Mouse (Mus musculus) urinary bladder, adult 2 months (tissue): ENCODE results near the gene Cldn18. TPM values are rescaled to one million over a fixed set of nuclear protein-coding genes. Genes with fewer than 3 reads are reported as not detected.

Source experiments
- DNase-seq: peaks from one replicate; pipeline ENCODE4 v3.0.0; 2022; ENCODE audit warnings: low spot score
- polyA plus RNA-seq: library from polyadenylated mRNA; depleted of rRNA; stranded (reverse); fragments of >200 nt; gene quantifications from 2 replicates; pipeline ENCODE4 v1.2.3, GENCODE M21; 2012; rRNA removed

Cldn18 gene
- not detected in 2 replicates for polyA plus RNA-seq

DNA sequence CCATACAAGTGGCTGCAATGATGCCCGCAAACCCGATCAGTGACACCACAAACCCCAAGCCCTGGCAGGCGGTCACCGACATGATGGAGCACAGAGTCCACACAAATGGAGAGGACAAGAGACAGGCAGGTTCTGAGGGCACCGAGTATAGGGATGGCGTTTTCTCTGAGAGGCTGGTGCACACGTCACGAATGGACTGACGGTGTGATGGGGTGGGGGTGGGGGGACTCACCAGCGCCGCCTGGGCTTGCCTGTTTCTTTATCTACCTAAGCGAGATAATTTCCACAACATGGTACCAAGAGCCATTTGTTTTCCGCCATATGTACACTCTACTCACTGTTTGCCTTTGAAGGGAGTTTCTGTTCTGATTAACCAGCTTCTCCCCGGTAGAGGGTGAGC lies at the start of gene Cldn18:
Gene Cldn18, minus strand, starts transcription at position 134 of the 400 bp plus-strand sequence.
- DNase-seq: no peak

DNA sequence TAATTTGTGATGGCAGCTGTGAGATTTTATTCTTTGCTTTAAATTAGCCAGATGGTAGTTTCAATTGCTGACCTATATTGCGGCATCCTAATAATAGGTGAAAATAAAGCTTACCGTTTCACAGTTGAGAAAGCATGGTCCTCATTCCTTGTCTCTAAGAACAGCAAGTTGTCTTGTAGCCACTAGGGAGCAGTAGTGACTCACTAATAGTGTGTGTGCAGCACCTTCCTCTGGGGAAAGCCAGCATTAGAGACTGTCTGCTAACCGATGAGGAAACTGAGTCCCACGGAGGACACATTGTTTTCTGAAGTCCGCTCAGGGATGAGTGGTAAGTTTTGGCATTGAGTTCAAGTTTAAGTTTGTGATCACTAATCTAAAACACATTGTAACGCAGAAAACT lies 46.5 kb upstream of the Cldn18 start:
- no peak for DNase-seq

DNA sequence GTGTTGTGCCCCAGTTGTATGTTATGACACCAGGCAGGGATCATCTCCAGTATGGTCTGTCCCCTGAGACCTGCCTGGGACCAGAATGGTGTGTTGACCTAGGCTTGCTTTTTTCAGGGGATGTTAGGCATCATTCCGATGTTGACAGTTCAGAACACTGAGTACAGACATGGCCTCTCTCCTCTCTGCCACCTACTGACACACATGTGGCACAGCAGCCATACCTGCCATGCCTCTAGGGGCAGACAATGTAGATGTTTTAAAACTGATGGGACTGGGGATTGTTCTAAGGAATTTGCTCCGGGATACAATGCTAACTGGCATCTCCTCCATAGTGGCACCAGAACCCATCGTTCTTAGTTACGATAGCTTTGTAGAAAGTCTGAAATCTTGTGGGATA lies 33.2 kb upstream of the Cldn18 start:
- DNase-seq: no peak

DNA sequence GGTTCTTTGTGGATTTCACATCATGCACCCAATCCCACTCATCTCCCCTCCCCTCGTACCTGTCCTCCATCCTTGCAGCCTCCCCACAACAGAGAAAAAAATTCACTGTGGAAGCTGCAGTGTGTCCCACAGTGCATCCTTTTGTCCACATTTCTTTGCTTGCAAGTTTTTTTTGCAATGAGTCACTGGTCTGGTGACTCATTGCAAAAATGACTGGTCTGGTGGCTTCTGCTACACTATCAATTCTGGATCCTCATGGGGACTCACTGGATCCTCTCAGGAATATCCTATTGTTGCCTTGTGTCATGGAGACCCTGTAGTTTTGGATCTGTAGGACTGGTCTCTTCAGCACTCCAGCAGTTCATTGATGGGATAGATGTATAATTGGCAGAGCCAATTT lies 31.2 kb upstream of the Cldn18 start:
- no peak for DNase-seq

DNA sequence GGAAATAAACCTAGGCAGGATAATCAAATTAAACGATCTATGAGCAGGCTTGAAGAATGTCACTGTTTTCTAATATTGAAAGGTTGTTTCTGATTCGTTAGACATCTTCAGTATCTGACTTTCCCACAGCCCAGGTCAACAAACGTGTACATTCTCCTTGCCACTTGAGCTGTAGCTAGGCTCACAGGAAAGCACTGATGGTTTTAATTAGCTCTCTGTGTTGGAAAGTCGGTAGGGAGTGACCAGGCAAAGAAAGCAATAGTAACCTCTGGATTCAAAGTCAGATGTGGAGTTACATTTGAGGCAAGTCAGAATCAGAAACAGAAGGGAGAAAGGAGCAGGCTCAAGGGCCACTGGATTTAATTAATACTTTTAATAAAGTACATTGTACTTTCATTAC lies 30.7 kb upstream of the Cldn18 start:
- no peak for DNase-seq

DNA sequence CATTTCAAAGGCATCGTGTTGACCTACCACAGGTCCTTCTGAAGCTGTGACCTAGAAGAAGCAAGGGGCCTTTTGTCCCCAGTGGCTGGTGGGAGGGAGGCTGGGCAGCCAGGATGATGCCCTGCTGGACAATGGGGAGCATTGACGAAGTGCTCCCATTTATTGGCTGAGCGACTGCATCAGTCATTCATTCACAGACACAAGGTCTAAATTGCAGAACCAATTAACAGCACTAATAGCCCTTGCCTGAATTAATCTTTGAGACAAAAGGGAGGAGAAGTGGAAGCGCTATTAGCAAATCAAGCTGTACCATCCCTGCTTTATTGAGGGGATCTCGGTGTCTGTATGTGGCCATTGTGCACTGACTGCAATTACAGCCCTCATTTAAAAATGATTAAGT lies 27.5 kb upstream of the Cldn18 start:
- DNase-seq: no peak

DNA sequence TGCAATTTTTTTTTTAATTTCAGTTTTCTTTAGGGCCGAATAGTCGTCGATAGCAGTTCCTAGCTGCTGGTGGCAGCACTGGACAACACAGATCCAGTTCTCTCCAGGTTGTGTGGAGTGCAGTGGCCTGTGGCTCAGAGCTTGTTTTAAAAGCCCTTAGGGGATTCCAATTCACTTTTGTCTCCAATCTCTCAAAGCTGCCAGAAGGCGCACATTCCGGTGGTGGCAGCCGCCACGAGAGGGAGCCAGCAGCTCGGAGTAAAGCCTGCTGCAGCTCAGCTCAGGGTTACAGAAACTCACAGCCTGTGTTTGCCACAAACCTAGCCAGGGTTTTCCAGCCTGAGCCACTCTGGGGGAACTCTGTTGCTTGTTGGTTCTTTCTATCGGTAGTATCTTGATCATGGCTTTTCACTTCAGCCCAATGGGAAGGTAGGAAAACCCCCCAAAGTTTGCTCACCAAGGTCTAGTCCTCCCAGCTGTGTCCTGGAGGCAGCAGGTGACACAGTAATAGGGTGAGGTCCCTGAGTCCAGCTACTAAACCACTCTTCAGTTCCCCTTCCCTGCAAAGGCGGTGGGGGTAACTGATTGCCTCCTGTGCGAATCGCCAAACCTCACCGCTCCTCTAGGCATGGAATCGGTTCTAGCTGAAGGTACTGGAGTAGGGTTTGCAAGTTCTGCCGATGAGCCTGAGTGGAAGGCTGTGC lies 13.0 kb upstream of the Cldn18 start:
- no peak for DNase-seq

DNA sequence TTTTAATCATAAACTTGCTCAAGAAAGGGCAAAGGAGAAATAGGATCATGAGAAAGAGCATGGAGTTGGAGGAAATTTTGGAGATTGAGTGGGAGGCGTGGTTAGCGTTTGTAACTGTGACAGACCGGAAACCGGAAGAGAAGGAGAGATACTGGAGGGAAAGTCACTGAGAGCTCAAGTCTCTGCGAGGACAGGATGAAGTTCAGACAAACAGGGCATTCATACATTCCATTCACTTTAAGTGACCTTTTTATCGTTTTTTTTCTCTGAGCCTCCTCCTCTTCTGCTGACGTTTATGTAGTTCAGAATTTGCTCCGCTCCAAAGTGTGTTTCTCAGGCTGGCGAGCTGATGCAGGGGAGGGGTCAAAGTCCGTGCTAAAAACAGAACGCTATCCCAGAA lies 10.8 kb upstream of the Cldn18 start:
- no peak for DNase-seq

DNA sequence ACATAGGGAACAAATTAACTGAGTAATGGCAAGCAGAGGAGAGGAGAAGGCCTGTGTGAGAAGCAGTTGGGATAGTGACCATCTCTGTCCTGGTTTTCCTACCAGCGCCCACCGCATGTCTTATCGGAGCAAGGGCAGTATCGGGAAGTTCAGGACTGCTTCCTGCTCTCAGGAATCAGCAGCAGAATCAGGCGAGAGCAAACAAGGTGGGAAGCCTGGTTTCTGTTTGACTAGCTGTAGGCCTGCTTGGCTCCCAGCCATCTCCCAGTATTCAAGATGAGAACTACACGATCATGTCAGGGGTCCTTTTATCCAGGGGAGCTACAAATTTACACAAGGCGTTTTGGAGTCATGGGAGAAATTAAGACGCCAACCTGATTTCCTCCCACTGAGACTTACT lies 8.2 kb upstream of the Cldn18 start:
- DNase-seq: no peak

DNA sequence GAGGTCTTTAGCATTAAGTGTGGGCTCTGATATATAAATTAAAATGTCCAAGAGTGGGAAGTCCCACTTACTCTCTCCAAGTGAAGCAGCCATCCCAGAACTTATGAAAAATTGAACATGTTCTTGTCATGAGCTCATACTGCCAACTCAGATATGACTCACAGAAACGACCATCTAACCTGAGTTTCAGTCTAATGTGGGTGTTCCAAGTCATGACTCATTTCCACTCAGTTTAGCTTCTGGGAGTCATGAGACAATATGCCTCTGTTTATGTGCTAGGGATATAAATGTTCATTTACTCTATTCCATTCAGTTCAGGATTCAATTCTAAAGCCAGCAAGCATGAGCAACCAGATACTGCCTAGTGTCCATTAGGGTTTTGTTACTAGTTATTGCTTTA lies 2.9 kb upstream of the Cldn18 start:
- no peak for DNase-seq

DNA sequence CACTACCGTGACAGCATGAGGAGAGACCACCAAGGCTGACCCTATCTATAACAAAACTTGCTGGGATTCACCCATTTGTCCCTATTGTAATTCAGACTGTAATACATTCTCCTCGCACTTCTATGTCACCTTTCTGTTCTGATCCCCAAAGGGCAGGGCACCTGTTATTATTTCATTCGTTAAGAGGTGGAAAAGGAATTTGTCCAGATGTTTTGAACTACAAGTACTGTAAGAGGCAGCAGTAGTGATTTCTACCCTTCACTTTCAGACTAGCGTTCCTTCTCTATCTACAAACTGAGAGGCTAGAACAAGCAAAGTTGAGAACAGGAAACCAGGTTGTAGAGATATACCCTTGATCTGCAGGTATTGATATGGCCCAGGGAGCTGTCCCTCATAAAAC lies 6.8 kb downstream of the Cldn18 start:
- no peak for DNase-seq

DNA sequence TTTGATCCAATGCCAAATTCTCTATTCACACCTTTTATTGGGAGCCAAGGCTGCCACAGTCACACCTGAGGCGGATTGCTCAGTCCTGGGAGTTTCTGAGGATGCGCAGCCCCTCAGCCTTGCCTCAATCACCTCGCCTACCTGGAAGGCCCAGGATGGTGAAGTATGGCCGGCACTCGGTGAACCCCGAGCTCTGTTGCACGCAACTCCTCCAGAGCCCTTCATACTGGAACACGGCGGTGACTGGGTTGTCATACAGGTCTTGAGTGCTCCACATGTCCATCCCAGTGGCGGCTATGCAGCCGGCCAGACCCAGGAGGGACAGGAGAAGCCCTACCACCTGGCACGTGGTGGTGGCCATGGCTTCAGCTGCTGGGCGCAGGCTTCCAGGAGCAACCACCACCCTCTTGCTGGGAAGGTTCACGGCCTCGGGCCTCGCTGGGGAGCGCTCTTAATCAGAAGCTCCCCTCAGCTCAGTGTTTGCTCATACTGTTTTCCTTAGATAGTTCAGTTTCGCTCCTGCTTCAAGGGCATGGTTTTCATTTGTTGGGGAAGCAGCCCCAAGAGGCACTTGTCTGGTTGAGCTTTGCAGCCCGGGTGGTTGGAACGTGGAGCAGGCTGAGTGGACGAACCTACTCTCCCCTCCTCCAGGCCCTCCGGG lies 7.3 kb downstream of the Cldn18 start:
- no peak for DNase-seq

DNA sequence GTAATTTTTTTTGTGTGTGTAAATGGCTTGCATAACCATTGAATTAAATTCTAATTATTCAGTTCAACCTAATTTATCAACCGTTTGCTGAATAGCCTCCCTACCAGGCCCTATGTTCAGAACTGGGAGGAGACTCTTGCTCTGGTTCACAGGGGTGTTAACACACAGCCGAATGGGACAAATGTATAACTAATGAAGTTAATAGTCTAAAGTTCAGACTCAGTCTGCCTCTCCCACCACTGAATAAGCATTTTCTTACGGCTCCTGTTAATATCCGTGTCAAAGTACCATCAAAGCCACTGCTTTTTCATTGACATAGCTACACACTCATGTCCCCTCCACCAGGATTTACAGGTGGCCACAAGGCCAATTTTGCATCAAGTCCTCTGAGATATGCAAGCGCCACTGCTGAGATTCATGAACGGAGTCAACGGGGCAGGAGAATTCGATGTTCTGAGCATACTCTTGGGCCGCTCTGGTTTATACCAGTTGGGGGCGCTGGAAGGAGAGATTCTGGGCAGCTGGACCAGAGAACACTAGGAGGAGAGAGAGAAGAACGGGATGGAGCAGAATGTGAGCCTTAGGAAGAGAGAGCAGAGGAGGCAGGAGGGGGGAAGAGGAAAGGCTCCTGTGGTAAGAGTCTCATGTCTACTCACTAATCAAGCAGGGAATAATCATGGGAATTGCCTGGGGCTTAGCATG lies 9.5 kb downstream of the Cldn18 start:
- no peak for DNase-seq

DNA sequence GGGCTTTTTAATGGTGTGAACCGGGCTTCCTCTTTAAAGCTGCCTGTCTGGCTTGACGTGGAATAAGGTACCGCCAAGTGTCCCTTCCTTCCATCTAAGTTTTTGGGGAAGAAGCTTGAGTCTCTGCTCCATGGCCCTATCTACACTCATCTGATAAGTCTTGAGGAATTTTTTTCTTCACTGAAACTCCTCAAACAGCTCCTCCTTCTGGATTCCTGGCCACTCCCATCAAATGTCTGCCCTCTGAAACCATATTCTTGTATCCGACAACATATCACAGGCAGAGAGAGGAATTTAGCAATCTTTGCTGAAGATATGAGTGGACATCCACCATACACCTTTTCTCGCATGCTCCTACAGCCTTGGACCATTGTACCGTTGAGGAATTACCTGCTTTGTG lies 10.8 kb downstream of the Cldn18 start:
- no peak for DNase-seq

DNA sequence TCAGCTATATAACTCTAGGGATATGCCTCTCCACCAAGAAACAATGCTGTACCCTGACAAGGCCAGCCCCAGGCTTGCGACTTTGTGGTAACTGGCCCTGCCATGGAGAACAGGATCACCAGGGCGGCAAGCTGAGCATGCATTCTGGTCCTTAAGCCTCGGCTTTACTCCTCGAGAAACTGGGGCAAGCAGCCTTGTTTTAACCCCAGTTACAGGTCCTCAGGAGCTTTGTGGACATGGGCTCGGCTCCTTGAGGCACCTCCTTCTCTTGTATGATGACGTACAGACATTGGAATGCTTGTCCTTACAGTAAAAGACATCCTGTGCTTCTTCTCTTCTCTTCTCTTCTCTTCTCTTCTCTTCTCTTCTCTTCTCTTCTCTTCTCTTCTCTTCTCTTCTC lies 13.4 kb downstream of the Cldn18 start:
- DNase-seq: no peak

DNA sequence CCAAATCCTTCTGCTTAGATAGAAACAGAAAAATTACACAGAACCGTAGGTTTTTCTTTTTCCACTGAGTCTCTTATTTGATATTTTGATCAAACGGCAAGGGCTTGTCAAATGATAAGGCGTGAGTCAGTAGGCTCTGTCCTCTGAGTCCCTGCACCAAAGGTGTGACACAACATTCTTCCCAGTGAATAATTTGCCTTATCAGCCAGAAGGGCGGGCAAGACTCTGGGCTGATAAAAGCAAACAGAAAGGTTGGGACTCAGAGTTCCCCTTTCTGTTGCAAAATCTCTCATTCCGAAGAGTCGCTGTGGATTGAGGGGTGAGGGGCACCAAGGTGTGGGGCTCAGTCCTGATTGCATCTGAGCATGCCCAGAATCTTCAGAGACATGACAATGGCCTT lies 14.9 kb downstream of the Cldn18 start:
- no peak for DNase-seq

DNA sequence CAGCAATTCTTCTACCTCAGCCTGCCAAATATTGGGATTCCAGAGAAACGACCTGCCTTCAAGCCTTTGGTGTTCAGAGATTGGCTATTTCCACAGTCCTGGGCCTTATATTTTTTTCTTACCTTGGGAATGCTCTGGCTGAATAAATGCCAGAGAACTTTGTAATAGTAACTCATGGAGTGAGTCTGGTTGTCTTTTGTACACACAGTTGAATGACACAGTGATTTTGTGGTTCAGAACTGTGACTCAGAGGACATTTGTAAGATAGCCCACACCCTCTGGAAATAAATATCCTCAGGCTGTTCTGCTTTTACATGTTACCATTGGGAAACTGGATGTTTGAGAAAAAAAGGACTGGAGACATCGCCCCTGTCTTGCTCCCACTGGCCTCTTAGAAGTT lies 15.9 kb downstream of the Cldn18 start:
- DNase-seq: no peak

DNA sequence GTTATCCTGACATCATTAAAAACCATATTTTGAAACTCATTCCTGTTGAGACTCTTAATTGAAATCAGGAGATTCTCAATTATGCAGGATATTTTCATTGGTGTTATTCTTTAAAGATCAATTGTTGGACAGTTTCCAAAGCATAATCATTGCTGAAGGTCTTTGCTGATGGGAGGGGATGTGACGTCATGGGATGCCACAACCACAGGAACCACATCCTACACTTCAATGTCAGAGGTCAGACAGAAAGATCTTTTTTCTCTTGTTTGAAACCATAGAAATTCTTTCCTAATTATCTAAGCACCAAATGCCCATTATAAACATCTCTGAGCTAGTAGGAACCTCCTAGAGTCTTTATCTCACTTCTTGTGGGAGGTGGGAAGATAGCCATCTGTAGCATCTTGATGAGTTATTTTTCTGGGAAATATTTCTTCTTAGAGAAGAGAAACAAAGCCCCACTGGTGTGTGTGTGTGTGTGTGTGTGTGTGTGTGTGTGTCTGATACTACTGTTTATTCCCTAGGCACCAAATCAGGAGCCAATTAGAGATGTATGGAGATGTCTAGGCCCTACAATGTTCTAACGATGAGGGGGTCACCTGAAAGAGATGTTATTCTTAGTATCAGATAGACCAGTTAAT lies 17.2 kb downstream of the Cldn18 start:
- no peak for DNase-seq

DNA sequence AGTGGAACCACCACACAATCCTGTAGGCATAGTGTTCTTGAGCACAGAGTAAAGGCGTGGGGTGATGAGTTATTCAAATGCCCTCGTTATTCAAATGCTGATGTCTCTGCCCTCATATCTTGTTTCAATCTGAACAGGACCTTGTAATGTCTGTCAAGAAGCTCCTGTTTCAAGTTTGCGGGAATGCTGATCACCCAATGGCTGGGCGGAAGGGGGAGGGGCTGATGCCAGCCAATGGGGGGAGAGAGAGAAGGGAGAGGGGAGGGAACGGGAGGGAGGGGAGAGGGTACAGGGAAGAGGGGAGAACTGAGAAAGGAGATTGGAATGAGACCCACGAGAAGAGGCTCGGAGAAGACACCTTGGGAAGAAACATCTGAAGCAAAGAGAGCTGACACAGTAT lies 22.1 kb downstream of the Cldn18 start:
- no peak for DNase-seq

DNA sequence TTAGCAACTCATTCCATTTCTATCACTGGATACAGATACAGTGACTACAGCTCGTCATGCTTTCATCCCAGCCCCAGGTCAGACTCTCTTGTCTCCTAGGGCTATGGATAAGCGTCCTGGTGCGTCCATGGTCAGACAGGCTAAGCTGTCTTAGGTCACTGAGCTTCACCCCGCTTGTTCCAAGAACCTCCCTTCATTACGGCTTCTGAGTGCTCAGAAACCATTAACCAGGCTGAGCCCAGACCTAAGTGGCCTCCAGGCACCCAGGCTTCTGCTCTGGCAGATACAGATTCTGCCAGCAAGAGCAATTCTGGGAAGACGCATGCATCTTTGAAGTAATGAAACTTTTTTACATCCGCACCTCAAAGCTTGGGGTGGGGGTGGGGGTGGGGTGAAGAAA lies 26.7 kb downstream of the Cldn18 start:
- no peak for DNase-seq

DNA sequence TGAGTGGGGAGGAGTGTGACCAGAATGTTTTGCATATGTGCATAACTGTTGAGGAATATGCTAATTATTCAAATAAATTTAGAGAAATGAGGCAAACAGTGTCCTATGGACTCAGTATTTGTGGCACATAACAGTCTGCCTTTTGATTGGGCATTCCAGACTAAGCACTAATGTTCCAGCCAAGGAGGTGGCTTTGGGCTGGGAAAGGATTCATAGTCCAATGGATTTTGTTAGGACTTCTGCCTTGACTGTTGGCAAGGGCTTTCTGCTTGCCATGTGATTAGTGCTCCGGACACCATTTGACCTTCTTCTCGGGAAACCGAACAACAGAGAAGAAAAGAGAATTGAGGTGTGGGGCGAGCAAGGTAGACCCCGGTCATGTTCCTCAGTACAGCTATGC lies 27.3 kb downstream of the Cldn18 start:
- DNase-seq: no peak

DNA sequence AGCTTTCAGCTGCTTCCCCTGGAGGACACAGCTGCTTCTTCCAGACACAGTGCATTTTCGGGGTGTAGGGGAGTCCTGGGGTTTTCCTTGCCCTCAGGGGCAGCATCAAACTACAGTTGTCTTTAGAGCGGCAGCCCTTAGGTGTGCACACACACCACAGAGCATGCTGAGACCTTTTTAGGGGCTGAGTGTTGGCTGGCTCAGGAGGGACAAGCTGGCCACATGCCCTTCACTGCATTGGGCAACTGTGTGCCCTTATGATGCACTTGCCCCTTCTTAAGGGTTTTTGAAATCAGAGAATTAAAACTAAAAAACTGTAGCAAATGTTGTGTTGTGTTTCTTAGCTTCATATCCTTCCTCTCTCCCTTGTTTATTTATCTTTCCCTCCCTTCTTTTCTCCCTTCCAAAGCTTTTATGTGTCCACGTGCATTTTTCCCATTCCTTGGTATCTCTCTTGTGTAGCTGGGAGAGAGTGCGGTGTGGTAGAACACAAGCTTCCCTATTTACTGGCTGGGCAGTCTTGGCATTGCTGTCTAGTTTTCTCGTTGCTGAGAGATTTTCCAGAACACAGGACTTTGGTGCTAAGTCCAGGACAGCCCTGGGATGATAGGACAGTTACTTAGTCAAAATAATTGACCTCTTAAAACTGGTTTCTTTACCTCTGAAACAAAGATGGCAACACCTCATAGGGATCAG lies 31.4 kb downstream of the Cldn18 start:
- DNase-seq: no peak
